In the genomic region with DNA sequence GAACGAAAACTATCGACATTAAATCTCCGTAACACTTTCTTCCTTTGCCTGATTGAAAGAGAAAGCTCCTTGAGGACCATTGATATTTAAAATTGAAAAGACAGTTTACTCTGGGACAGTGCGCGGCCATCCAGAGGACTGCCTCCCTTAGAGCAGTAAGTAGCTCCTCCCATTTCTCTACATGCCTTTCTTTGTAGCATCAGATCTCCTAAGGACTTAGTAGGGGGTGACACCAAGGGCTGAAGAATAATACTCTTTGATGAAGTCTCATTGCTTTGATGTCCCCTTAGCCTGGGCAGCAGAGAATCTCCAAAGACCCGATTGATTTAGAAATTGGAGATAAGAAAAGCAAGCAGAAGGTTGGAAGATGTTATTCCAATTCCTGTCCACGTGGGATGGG, we compare ENCODE assay signal across 12 mouse cellular contexts. TPM values are rescaled to one million over a fixed set of nuclear protein-coding genes. Genes with fewer than 3 reads are reported as not detected.
DNase-seq lines count a peak whose midpoint lies in the region; ATAC-seq and TF ChIP-seq lines count a peak whose summit lies in the region.
"Had no signal": no experiment of that assay in that cellular context is flagged by ENCODE, and none has a peak within 500 bp of the region (broad histone marks: within the 10 kb centered on the region; RNA-seq: fewer than 3 reads in every experiment).

No protein-coding gene starts in this region.

- H3K27me3 ChIP-seq in heart, embryonic 11.5 days (ENCODE audit: control insufficient read depth, insufficient read depth, low read length), result no peaks in the 10 kb centered on the region
- no peaks in the 10 kb centered on the region for H3K27me3 ChIP-seq in lung, embryonic 14.5 days (ENCODE audit: insufficient read depth, low read length)
- H3K27me3 ChIP-seq in hindbrain, embryonic 13.5 days, result no peaks in the 10 kb centered on the region
- H3K27me3 ChIP-seq in neural tube, embryonic 15.5 days (replicated peaks), result no peaks in the 10 kb centered on the region

- no peak overlapping the region for H3K9ac ChIP-seq in heart, embryonic 11.5 days (ENCODE audit: low read depth, low read length)
- H3K9ac ChIP-seq in lung, embryonic 14.5 days, result no peak overlapping the region
- no peak overlapping the region for H3K9ac ChIP-seq in hindbrain, embryonic 13.5 days
- no peak overlapping the region for H3K9ac ChIP-seq in neural tube, embryonic 15.5 days (replicated peaks)

- peaks cover 32% of the 10 kb centered on the region for H3K4me1 ChIP-seq in heart, embryonic 11.5 days (ENCODE audit: control insufficient read depth, insufficient read depth, low read length)
- H3K4me1 ChIP-seq in lung, embryonic 14.5 days (ENCODE audit: insufficient read depth), result peaks cover 5% of the 10 kb centered on the region
- peaks cover 38% of the 10 kb centered on the region for H3K4me1 ChIP-seq in hindbrain, embryonic 13.5 days (replicated peaks)
- H3K4me1 ChIP-seq in neural tube, embryonic 15.5 days, result peaks cover 39% of the 10 kb centered on the region
- H3K4me1 ChIP-seq: megakaryocyte, embryonic 14.5 days had no signal

- peak overlapping the region; percentile 6; the same call in 1 of the 2 replicates for H3K4me2 ChIP-seq in heart, embryonic 11.5 days
- H3K4me2 ChIP-seq in lung, embryonic 14.5 days, result peak overlapping the region; percentile 2
- peak overlapping the region; percentile 28; the same call in 1 of the 2 replicates for H3K4me2 ChIP-seq in hindbrain, embryonic 13.5 days
- H3K4me2 ChIP-seq in neural tube, embryonic 15.5 days, result peak overlapping the region; percentile 38

- 0 out of 2 replicates have a peak overlapping the region, but pooled peaks have one; percentile 35 for H3K27ac ChIP-seq in heart, embryonic 11.5 days (ENCODE audit: low read depth, low read length)
- no peak overlapping the region for H3K27ac ChIP-seq in lung, embryonic 14.5 days (ENCODE audit: low read depth)
- H3K27ac ChIP-seq in hindbrain, embryonic 13.5 days, result peak overlapping the region; percentile 45; the same call in 1 of the 2 replicates
- H3K27ac ChIP-seq in neural tube, embryonic 15.5 days (replicated peaks), result peak overlapping the region; percentile 30; the same call in 1 of the 2 replicates

- no peak for ATAC-seq in heart, embryonic 11.5 days (replicated peaks; ENCODE audit: insufficient number of reproducible peaks, low FRiP score, low TSS enrichment)
- no peak for ATAC-seq in lung, embryonic 14.5 days (ENCODE audit: insufficient read depth)
- no peak for ATAC-seq in hindbrain, embryonic 13.5 days (ENCODE audit: low FRiP score)
- 0 out of 2 replicates have a peak, but pooled peaks have one; percentile 32 for ATAC-seq in neural tube, embryonic 15.5 days (ENCODE audit: low FRiP score)

- no peak for DNase-seq in heart, adult 11 months
- peak; percentile 42 for DNase-seq in lung, embryonic 14.5 days
- no peak for DNase-seq in lung, postnatal 10 days
- no peak for DNase-seq in layer of hippocampus, adult 8-10 months (ENCODE audit: low spot score in 2 of 2)
- no peak for DNase-seq in layer of hippocampus, postnatal 10 days (ENCODE audit: low spot score in 2 of 2)
- DNase-seq: adrenal gland, adult 8-10 months; heart, postnatal 14 days had no signal

- WGBS in heart, embryonic 11.5 days (ENCODE audit: insufficient replicate concordance), result 9% methylated on average over 7 of the region's 7 CpGs
- 8% methylated on average over 7 of the region's 7 CpGs for WGBS in lung, embryonic 14.5 days
- 4% methylated on average over 7 of the region's 7 CpGs for WGBS in hindbrain, embryonic 13.5 days
- WGBS in neural tube, embryonic 15.5 days, result 8% methylated on average over 7 of the region's 7 CpGs

- no peaks in the 10 kb centered on the region for H3K9me3 ChIP-seq in heart, embryonic 11.5 days (replicated peaks; ENCODE audit: control insufficient read depth, low read length)
- H3K9me3 ChIP-seq in lung, embryonic 14.5 days (ENCODE audit: low read depth, low read length), result no peaks in the 10 kb centered on the region
- H3K9me3 ChIP-seq in hindbrain, embryonic 13.5 days, result no peaks in the 10 kb centered on the region
- H3K9me3 ChIP-seq in neural tube, embryonic 15.5 days (replicated peaks), result no peaks in the 10 kb centered on the region
- H3K9me3 ChIP-seq: megakaryocyte, embryonic 14.5 days had no signal

- TF ChIP-seq CTCF in lung, embryonic 14.5 days (IDR thresholded peaks at IDR 0.05; ENCODE audit: low read depth), result no peak

- no peaks in the 10 kb centered on the region for H3K36me3 ChIP-seq in heart, embryonic 11.5 days (ENCODE audit: control insufficient read depth, insufficient read depth, low read length)
- H3K36me3 ChIP-seq in lung, embryonic 14.5 days (ENCODE audit: insufficient read depth), result 0 out of 2 replicates have a peak, but pooled peaks cover 6% of the 10 kb centered on the region
- H3K36me3 ChIP-seq in hindbrain, embryonic 13.5 days, result peaks cover 17% of the 10 kb centered on the region
- H3K36me3 ChIP-seq in neural tube, embryonic 15.5 days, result peaks cover 4% of the 10 kb centered on the region; the same call in 1 of the 2 replicates

- H3K4me3 ChIP-seq in heart, embryonic 11.5 days (ENCODE audit: low read depth, low read length), result no peak overlapping the region
- H3K4me3 ChIP-seq in lung, embryonic 14.5 days (ENCODE audit: low read depth, low read length), result no peak overlapping the region
- no peak overlapping the region for H3K4me3 ChIP-seq in hindbrain, embryonic 13.5 days
- H3K4me3 ChIP-seq in neural tube, embryonic 15.5 days (replicated peaks), result no peak overlapping the region
- H3K4me3 ChIP-seq: erythroblast, embryonic 14.5 days; megakaryocyte, embryonic 14.5 days had no signal

RNA-seq across cellular contexts. Expression of gene Cxadr, which starts 20.3 kb away (rescaled TPM):
- polyA plus RNA-seq in heart, embryonic 11.5 days (2014; fragmentation: Nextera tagmentation; extraction: Ambion mirVana), result 24.5 and 28.1 TPM in 2 replicates
- 20.2 and 22.6 TPM in 2 replicates for polyA plus RNA-seq in lung, embryonic 14.5 days (2014; fragmentation: Nextera tagmentation; extraction: Ambion mirVana)
- polyA plus RNA-seq in hindbrain, embryonic 13.5 days (2015; fragmentation: Nextera tagmentation; extraction: Ambion mirVana), result 129 and 131 TPM in 2 replicates
- polyA plus RNA-seq in neural tube, embryonic 15.5 days (2015; fragmentation: Nextera tagmentation; extraction: Ambion mirVana), result 114 and 131 TPM in 2 replicates
- total RNA-seq in layer of hippocampus, adult 8-10 months (2022), result 10 to 100 TPM; 15.7 to 23.2 (median 19.4) TPM
- 100 to 1,000 TPM; 158 to 175 TPM for total RNA-seq in layer of hippocampus, postnatal 10 days (2021)
- polyA plus RNA-seq: erythroblast, embryonic 14.5 days had no signal

RNA-seq across cellular contexts. Expression of gene Btg3, which starts 55.4 kb away (rescaled TPM):
- polyA plus RNA-seq in heart, embryonic 11.5 days (2014; fragmentation: Nextera tagmentation; extraction: Ambion mirVana), result 90.6 and 97.1 TPM in 2 replicates
- polyA plus RNA-seq in lung, embryonic 14.5 days (2014; fragmentation: Nextera tagmentation; extraction: Ambion mirVana), result 61.5 and 64.7 TPM in 2 replicates
- polyA plus RNA-seq in hindbrain, embryonic 13.5 days (2015; fragmentation: Nextera tagmentation; extraction: Ambion mirVana), result 22.4 and 26.1 TPM in 2 replicates
- 21.5 and 23.4 TPM in 2 replicates for polyA plus RNA-seq in neural tube, embryonic 15.5 days (2015; fragmentation: Nextera tagmentation; extraction: Ambion mirVana)
- 10 to 100 TPM; 13.7 to 16.6 (median 14.2) TPM for total RNA-seq in layer of hippocampus, adult 8-10 months (2022)
- 1 to 10 TPM; 8.2 to 8.3 TPM for total RNA-seq in layer of hippocampus, postnatal 10 days (2021)
